Mouse (Mus musculus) ES-Bruce4 (cell line): ENCODE data around the gene Syn1.

Source experiments
- CTCF ChIP-seq: IDR thresholded peaks from one replicate; pipeline ENCODE4 v1.8.1; 2011; ENCODE audit warnings: low read depth, low read length
- EP300 ChIP-seq: IDR thresholded peaks from 2 replicates; pipeline ENCODE4 v1.6.1; 2011; ENCODE audit warnings: low read depth, low read length; ENCODE audit not compliant: insufficient read depth
- POLR2A ChIP-seq: IDR thresholded peaks from one replicate; pipeline ENCODE4 v1.8.1; 2011; ENCODE audit warnings: low read length; ENCODE audit not compliant: insufficient read depth

DNA sequence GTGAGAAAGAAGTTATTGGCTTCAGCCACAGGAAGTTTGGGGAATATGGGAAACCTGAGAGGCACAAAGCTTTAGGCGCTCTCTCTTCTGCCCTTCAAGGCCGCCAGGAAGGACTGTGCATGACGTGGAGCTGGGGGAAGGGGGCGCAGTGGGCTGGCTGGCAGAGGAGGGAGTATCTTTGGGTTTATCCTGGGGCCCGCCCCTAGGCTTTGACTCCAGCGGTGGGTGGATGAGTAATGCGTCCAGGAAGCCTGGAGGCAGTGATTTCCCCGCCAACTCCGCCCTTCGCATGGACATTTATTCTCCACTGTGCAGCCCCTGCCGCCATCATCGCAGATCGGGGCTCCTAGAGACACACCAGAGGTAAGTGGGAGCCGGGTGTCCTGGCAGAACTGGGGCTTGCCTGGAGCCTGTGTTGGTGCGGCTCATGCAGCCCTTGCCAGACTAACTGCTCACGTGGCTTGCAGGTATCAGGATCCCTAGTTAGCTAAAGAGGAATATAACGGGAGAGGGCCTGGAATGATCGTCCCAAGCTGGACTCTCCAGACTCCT, 50.8 kb downstream of the Syn1 start, which contains the start of gene Timp1:
- TF ChIP-seq CTCF (peak; percentile 17), EP300 (no peak), POLR2A (no peak)
